Mouse (Mus musculus) G1E (cell line): ENCODE results near the gene Trmo. TPM values are rescaled to one million over a fixed set of nuclear protein-coding genes. Genes with fewer than 3 reads are reported as not detected.

Experiments
- ATAC-seq: 2 replicates; pipeline ENCODE4 v1.8.0; 2016; ENCODE audit warnings: mild to moderate bottlenecking; ENCODE audit not compliant: insufficient number of reproducible peaks, poor library complexity, low FRiP score, severe bottlenecking; ENCODE audit errors: extremely low read depth
- DNase-seq: peaks from one replicate; pipeline ENCODE4 v3.0.0; 2012; ENCODE audit warnings: low spot score
- H3K27me3 ChIP-seq: 2 replicates; pipeline ENCODE4 v1.6.1; 2012; ENCODE audit warnings: mild to moderate bottlenecking, low read length, inconsistent platforms; ENCODE audit not compliant: insufficient read depth
- H3K36me3 ChIP-seq: replicated peaks from 2 replicates; pipeline ENCODE3; 2012; ENCODE audit warnings: mild to moderate bottlenecking, inconsistent platforms
- H3K4me1 ChIP-seq: 2 replicates; pipeline ENCODE4 v1.6.1; 2012; ENCODE audit warnings: low read depth, low read length, inconsistent platforms, mixed read lengths; ENCODE audit not compliant: insufficient read depth
- H3K4me3 ChIP-seq: 2 replicates; pipeline ENCODE4 v1.5.1; 2012; ENCODE audit warnings: low read depth, mild to moderate bottlenecking, inconsistent platforms, low read length, moderate library complexity, mixed read lengths
- H3K9me3 ChIP-seq: replicated peaks from 2 replicates; pipeline ENCODE4 v1.6.1; 2012; ENCODE audit warnings: inconsistent platforms
- CTCF ChIP-seq: IDR thresholded peaks from 2 replicates; pipeline ENCODE4 v1.5.1; 2012; ENCODE audit warnings: low read depth, low read length, inconsistent platforms, mixed read lengths
- GATA1 ChIP-seq: IDR thresholded peaks from 2 replicates; pipeline ENCODE4 v1.6.1; 2012; ENCODE audit warnings: borderline replicate concordance, low read length, inconsistent platforms, mixed read lengths
- GATA2 ChIP-seq: IDR thresholded peaks from 2 replicates; pipeline ENCODE4 v1.6.1; 2012; ENCODE audit warnings: low read depth, low read length, inconsistent platforms, borderline replicate concordance
- POLR2AphosphoS5 ChIP-seq: IDR thresholded peaks from 2 replicates; pipeline ENCODE4 v1.6.1; 2012; ENCODE audit warnings: low read depth, low read length, inconsistent platforms; ENCODE audit not compliant: insufficient replicate concordance
- TAL1 ChIP-seq: conservative IDR thresholded peaks from 2 replicates; pipeline ENCODE4 v1.6.1; 2012; ENCODE audit warnings: low read depth, low read length, inconsistent platforms, mixed read lengths
- polyA plus RNA-seq: library from polyadenylated mRNA; stranded (reverse); fragments of >175 nt; gene quantifications from 2 replicates; pipeline ENCODE4 v1.2.3, GENCODE M21; 2012
- total RNA-seq, 2 experiments: library from RNA; stranded (forward) in 1 of 2; stranded (reverse) in 1 of 2; fragments of 200-1000 nt in 1 of 2; fragments of >200 nt in 1 of 2; fragmentation: Nextera tagmentation in 1 of 2; gene quantifications; 2 replicates each; pipeline ENCODE4 v1.2.3; 2014 to 2017

Gene Trmo
- total and polyA plus RNA-seq, 3 experiments, result 4.2 to 20.4 (median 12.9) TPM

DNA sequence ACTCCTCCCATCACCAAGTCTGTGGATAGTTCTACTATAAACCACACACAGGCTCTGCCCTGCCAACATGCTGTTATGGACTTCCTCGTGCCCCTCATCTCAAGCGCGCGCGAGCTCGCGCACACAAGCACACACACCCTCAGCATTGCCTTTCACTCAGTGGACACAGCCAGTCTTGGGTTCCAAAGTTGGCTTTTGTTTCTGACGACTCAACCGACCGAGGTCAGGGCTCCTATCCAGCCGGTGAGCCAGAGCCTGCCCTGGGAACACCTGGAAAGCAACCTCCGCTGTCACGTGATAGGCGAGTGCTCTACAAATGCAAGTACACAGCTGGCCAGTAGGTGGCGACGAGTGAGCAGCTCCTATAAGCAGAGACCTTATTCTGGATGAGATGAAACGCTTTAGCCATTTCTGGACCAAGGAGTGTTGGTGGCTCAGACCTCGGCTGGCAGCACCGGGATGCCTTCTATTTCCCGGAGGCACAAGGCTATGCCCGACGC lies 14.3 kb downstream of the Trmo start:
- peaks cover 12% of the 10 kb centered on the region; the same call in 1 of the 2 replicates for H3K27me3 ChIP-seq
- ATAC-seq, result peak; percentile 60
- TF ChIP-seq CTCF, result peak; percentile 85; the same call in 1 of the 2 replicates
- TF ChIP-seq POLR2AphosphoS5, result no peak
- no peak for TF ChIP-seq TAL1
- no peak for TF ChIP-seq GATA2
- H3K9me3 ChIP-seq, result no peaks in the 10 kb centered on the region
- no peak overlapping the region for H3K4me3 ChIP-seq
- peaks cover 16% of the 10 kb centered on the region for H3K4me1 ChIP-seq
- peak; percentile 38 for DNase-seq
- H3K36me3 ChIP-seq, result peaks cover 56% of the 10 kb centered on the region

- Histone ChIP-seq H3K4me1 (peaks cover 14% of the 10 kb centered on the region), H3K4me3 (no peak overlapping the region), H3K36me3 (peaks cover 51% of the 10 kb centered on the region), H3K27me3 (peaks cover 14% of the 10 kb centered on the region; the same call in 1 of the 2 replicates), H3K9me3 (no peaks in the 10 kb centered on the region)
- ATAC-seq (no peak), DNase-seq (no peak)
- TF ChIP-seq CTCF, result peak; percentile 46
- no peak for TF ChIP-seq POLR2AphosphoS5
- TF ChIP-seq TAL1, result no peak
These were observed 14.8 kb downstream of the Trmo start for GRCm38 (mm10) chr4:46374455-46374854.

DNA sequence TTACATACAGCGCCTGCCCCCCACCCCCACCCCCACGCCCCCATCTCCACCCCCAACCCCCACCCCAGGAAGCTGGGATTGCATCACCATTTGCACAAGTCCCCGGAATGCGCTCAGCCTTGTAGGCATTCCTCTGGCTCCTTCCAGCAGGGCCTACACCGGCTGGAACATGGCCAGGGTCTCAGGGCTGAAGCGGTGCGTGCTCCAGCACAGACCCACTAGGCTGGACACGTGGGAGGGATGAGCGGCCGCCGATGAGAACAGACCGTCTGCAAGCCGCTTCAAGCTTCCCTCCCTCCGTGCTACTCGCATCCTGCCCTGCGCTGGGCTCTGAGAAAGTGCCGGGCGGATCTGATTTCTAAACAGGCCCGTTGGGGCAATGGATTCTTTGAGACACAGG lies 18.2 kb downstream of the Trmo start:
- peaks cover 11% of the 10 kb centered on the region for H3K4me1 ChIP-seq
- ATAC-seq (no peak), DNase-seq (no peak)
- no peak for TF ChIP-seq TAL1
- TF ChIP-seq GATA2, result no peak
- TF ChIP-seq GATA1, result no peak
- TF ChIP-seq POLR2AphosphoS5, result no peak
- no peak for TF ChIP-seq CTCF
- no peak overlapping the region for H3K4me3 ChIP-seq
- peaks cover 30% of the 10 kb centered on the region for H3K27me3 ChIP-seq
- H3K36me3 ChIP-seq, result peaks cover 17% of the 10 kb centered on the region
- H3K9me3 ChIP-seq, result no peaks in the 10 kb centered on the region

- DNase-seq (no peak), ATAC-seq (no peak)
- H3K36me3 ChIP-seq, result peaks cover 11% of the 10 kb centered on the region
- H3K4me1 ChIP-seq, result peaks cover 11% of the 10 kb centered on the region
- no peak overlapping the region for H3K4me3 ChIP-seq
- TF ChIP-seq GATA1 (no peak), POLR2AphosphoS5 (no peak), GATA2 (no peak), TAL1 (no peak), CTCF (no peak)
- no peaks in the 10 kb centered on the region for H3K9me3 ChIP-seq
- H3K27me3 ChIP-seq, result peaks cover 35% of the 10 kb centered on the region
These were observed 18.8 kb downstream of the Trmo start for GRCm38 (mm10) chr4:46370406-46370805.

DNA sequence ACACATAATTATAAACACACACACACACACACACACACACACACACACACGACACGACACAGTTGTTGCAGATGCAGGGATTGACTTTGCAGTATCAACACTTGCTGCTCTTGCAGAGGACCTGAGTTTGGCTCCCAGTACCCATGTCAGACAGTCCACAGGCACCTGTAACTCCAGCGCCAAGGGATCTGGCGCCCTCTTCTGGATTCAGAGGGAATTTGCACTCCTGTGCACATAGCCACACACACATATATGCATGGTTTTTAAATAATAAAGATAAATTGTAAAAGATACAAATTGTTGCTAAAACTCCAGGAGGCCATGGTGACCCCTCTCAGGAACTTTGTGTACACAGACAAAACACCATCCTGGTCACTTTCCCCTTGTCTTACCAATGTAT lies 20.2 kb downstream of the Trmo start:
- H3K27me3 ChIP-seq, result peaks cover 44% of the 10 kb centered on the region
- ATAC-seq (no peak), DNase-seq (no peak)
- no peaks in the 10 kb centered on the region for H3K36me3 ChIP-seq
- no peak for TF ChIP-seq GATA2
- peak; percentile 35; the same call in 1 of the 2 replicates for TF ChIP-seq CTCF
- no peak for TF ChIP-seq POLR2AphosphoS5
- peaks cover 3% of the 10 kb centered on the region for H3K9me3 ChIP-seq
- H3K4me1 ChIP-seq, result peaks cover 3% of the 10 kb centered on the region
- H3K4me3 ChIP-seq, result no peak overlapping the region

DNA sequence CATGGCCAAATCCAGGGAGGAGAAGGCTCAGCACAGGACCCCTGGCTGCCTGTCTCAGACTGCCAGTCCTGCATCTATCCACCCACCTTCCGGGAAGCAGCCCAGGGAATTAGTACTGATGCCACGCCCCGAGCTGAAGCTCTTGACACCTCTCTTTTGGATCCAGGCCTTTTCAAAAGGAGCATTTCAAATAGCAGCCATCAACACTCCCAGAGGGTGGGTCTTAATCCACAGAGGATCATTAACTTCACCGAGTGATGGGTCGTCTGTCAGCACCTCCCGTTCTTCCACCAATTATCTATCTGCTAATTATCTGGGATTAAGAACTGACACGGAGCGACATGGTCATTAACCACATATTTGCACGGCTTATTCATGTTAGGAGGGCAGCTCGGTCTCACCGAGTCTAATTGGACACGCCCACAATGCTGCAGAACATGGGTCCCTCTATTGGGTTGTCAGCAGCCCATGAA lies 21.7 kb downstream of the Trmo start:
- TF ChIP-seq GATA1, result no peak
- TF ChIP-seq TAL1, result no peak
- no peak for TF ChIP-seq CTCF
- TF ChIP-seq GATA2, result no peak
- no peak for TF ChIP-seq POLR2AphosphoS5
- Histone ChIP-seq H3K9me3 (peaks cover 3% of the 10 kb centered on the region), H3K4me3 (no peak overlapping the region), H3K4me1 (peaks cover 3% of the 10 kb centered on the region), H3K27me3 (peaks cover 49% of the 10 kb centered on the region), H3K36me3 (no peaks in the 10 kb centered on the region)
- DNase-seq (no peak), ATAC-seq (no peak)
